Mouse (Mus musculus): ENCODE measurements around the gene Gbe1. TPM values are rescaled to one million over a fixed set of nuclear protein-coding genes. Genes with fewer than 3 reads are reported as not detected.

The Gbe1 gene
- polyA plus RNA-seq, 1 experiment: 5.9 TPM

- H3K27me3 ChIP-seq (ENCODE audit: control insufficient read depth, insufficient read depth, insufficient read length): no peaks in the 10 kb centered on the region
- no peak overlapping the region for H3K4me2 ChIP-seq (ENCODE audit: low read depth)
- TF ChIP-seq POLR2A (IDR thresholded peaks at IDR 0.05; ENCODE audit: insufficient read length, low read depth) (no peak), TCF3 (IDR thresholded peaks at IDR 0.05; ENCODE audit: insufficient read length, low read depth) (no peak), MYOG (IDR thresholded peaks at IDR 0.05; ENCODE audit: control insufficient read depth in 1 of 3, insufficient read depth in 1 of 3, insufficient read length in 2 of 3, low read depth in 2 of 3) (no peak), TCF12 (IDR thresholded peaks at IDR 0.05; ENCODE audit: insufficient read depth, poor library complexity, severe bottlenecking) (no peak), MYOD1 (IDR thresholded peaks at IDR 0.05; ENCODE audit: control insufficient read depth in 1 of 3, insufficient read length in 2 of 3, low read depth in 2 of 3) (no peak), POLR2AphosphoS2 (IDR thresholded peaks at IDR 0.05; ENCODE audit: insufficient read length, low read depth) (no peak), CEBPB (IDR thresholded peaks at IDR 0.05; ENCODE audit: insufficient read depth, poor library complexity, severe bottlenecking) (no peak), REST (IDR thresholded peaks at IDR 0.05; ENCODE audit: insufficient read depth, insufficient read length) (no peak), SRF (IDR thresholded peaks at IDR 0.05; ENCODE audit: control insufficient read depth, insufficient read length, low read depth) (no peak), USF1 (IDR thresholded peaks at IDR 0.05; ENCODE audit: low read depth) (no peak), E2F4 (IDR thresholded peaks at IDR 0.05; ENCODE audit: insufficient read depth) (no peak), MAX (IDR thresholded peaks at IDR 0.05; ENCODE audit: low read depth) (no peak)
- no peaks in the 10 kb centered on the region for H3K79me2 ChIP-seq (ENCODE audit: control insufficient read depth, insufficient read depth)
- H3K36me3 ChIP-seq (ENCODE audit: control insufficient read depth, insufficient read depth): no peaks in the 10 kb centered on the region
- H3ac ChIP-seq (ENCODE audit: control insufficient read depth, insufficient read length): no peak overlapping the region
- H3K4me3 ChIP-seq: no peak overlapping the region
Measured at GRCm38 (mm10) chr16:70524273-70524672, 210.5 kb downstream of the Gbe1 start.

- H3K36me3 ChIP-seq (ENCODE audit: control insufficient read depth, insufficient read depth): no peaks in the 10 kb centered on the region
- no peaks in the 10 kb centered on the region for H3K79me2 ChIP-seq (ENCODE audit: control insufficient read depth, insufficient read depth)
- H3ac ChIP-seq (ENCODE audit: control insufficient read depth, insufficient read length): no peak overlapping the region
- H3K4me2 ChIP-seq (ENCODE audit: low read depth): no peak overlapping the region
- no peak overlapping the region for H3K4me3 ChIP-seq
- no peaks in the 10 kb centered on the region for H3K27me3 ChIP-seq (ENCODE audit: control insufficient read depth, insufficient read depth, insufficient read length)
- no peak for TF ChIP-seq POLR2A (IDR thresholded peaks at IDR 0.05; ENCODE audit: insufficient read length, low read depth)
- TF ChIP-seq POLR2AphosphoS2 (IDR thresholded peaks at IDR 0.05; ENCODE audit: insufficient read length, low read depth): no peak
- no peak for TF ChIP-seq MAX (IDR thresholded peaks at IDR 0.05; ENCODE audit: low read depth)
- no peak for TF ChIP-seq TCF12 (IDR thresholded peaks at IDR 0.05; ENCODE audit: insufficient read depth, poor library complexity, severe bottlenecking)
- TF ChIP-seq MYOD1 (IDR thresholded peaks at IDR 0.05; ENCODE audit: control insufficient read depth in 1 of 3, insufficient read length in 2 of 3, low read depth in 2 of 3): no peak
- no peak for TF ChIP-seq E2F4 (IDR thresholded peaks at IDR 0.05; ENCODE audit: insufficient read depth)
- TF ChIP-seq MYOG (IDR thresholded peaks at IDR 0.05; ENCODE audit: control insufficient read depth in 1 of 3, insufficient read depth in 1 of 3, insufficient read length in 2 of 3, low read depth in 2 of 3): no peak
- TF ChIP-seq SRF (IDR thresholded peaks at IDR 0.05; ENCODE audit: control insufficient read depth, insufficient read length, low read depth): no peak
- TF ChIP-seq REST (IDR thresholded peaks at IDR 0.05; ENCODE audit: insufficient read depth, insufficient read length): no peak
- no peak for TF ChIP-seq USF1 (IDR thresholded peaks at IDR 0.05; ENCODE audit: low read depth)
- no peak for TF ChIP-seq TCF3 (IDR thresholded peaks at IDR 0.05; ENCODE audit: insufficient read length, low read depth)
- TF ChIP-seq CEBPB (IDR thresholded peaks at IDR 0.05; ENCODE audit: insufficient read depth, poor library complexity, severe bottlenecking): no peak
Measured at GRCm38 (mm10) chr16:70527224-70527623, 213.5 kb downstream of the Gbe1 start.

- Histone ChIP-seq H3K79me2 (ENCODE audit: control insufficient read depth, insufficient read depth) (no peaks in the 10 kb centered on the region), H3K36me3 (ENCODE audit: control insufficient read depth, insufficient read depth) (no peaks in the 10 kb centered on the region), H3K27me3 (ENCODE audit: control insufficient read depth, insufficient read depth, insufficient read length) (no peaks in the 10 kb centered on the region), H3K4me3 (no peak overlapping the region), H3K4me2 (ENCODE audit: low read depth) (no peak overlapping the region), H3ac (ENCODE audit: control insufficient read depth, insufficient read length) (no peak overlapping the region)
- no peak for TF ChIP-seq REST (IDR thresholded peaks at IDR 0.05; ENCODE audit: insufficient read depth, insufficient read length)
- no peak for TF ChIP-seq E2F4 (IDR thresholded peaks at IDR 0.05; ENCODE audit: insufficient read depth)
- no peak for TF ChIP-seq SRF (IDR thresholded peaks at IDR 0.05; ENCODE audit: control insufficient read depth, insufficient read length, low read depth)
- TF ChIP-seq MYOD1 (IDR thresholded peaks at IDR 0.05; ENCODE audit: control insufficient read depth in 1 of 3, insufficient read length in 2 of 3, low read depth in 2 of 3): no peak
- TF ChIP-seq TCF3 (IDR thresholded peaks at IDR 0.05; ENCODE audit: insufficient read length, low read depth): no peak
- TF ChIP-seq POLR2A (IDR thresholded peaks at IDR 0.05; ENCODE audit: insufficient read length, low read depth): no peak
- no peak for TF ChIP-seq MAX (IDR thresholded peaks at IDR 0.05; ENCODE audit: low read depth)
- TF ChIP-seq USF1 (IDR thresholded peaks at IDR 0.05; ENCODE audit: low read depth): no peak
- TF ChIP-seq TCF12 (IDR thresholded peaks at IDR 0.05; ENCODE audit: insufficient read depth, poor library complexity, severe bottlenecking): no peak
- no peak for TF ChIP-seq CEBPB (IDR thresholded peaks at IDR 0.05; ENCODE audit: insufficient read depth, poor library complexity, severe bottlenecking)
- TF ChIP-seq POLR2AphosphoS2 (IDR thresholded peaks at IDR 0.05; ENCODE audit: insufficient read length, low read depth): no peak
Measured at GRCm38 (mm10) chr16:70535224-70535623, 221.5 kb downstream of the Gbe1 start.

- Histone ChIP-seq H3K36me3 (ENCODE audit: control insufficient read depth, insufficient read depth) (no peaks in the 10 kb centered on the region), H3K27me3 (ENCODE audit: control insufficient read depth, insufficient read depth, insufficient read length) (no peaks in the 10 kb centered on the region), H3K79me2 (ENCODE audit: control insufficient read depth, insufficient read depth) (no peaks in the 10 kb centered on the region), H3ac (ENCODE audit: control insufficient read depth, insufficient read length) (no peak overlapping the region), H3K4me2 (ENCODE audit: low read depth) (no peak overlapping the region), H3K4me3 (no peak overlapping the region)
- no peak for TF ChIP-seq TCF3 (IDR thresholded peaks at IDR 0.05; ENCODE audit: insufficient read length, low read depth)
- TF ChIP-seq CEBPB (IDR thresholded peaks at IDR 0.05; ENCODE audit: insufficient read depth, poor library complexity, severe bottlenecking): no peak
- no peak for TF ChIP-seq MAX (IDR thresholded peaks at IDR 0.05; ENCODE audit: low read depth)
- TF ChIP-seq E2F4 (IDR thresholded peaks at IDR 0.05; ENCODE audit: insufficient read depth): no peak
- TF ChIP-seq MYOG (IDR thresholded peaks at IDR 0.05; ENCODE audit: control insufficient read depth in 1 of 3, insufficient read depth in 1 of 3, insufficient read length in 2 of 3, low read depth in 2 of 3): no peak
- TF ChIP-seq POLR2A (IDR thresholded peaks at IDR 0.05; ENCODE audit: insufficient read length, low read depth): no peak
- TF ChIP-seq REST (IDR thresholded peaks at IDR 0.05; ENCODE audit: insufficient read depth, insufficient read length): no peak
- TF ChIP-seq TCF12 (IDR thresholded peaks at IDR 0.05; ENCODE audit: insufficient read depth, poor library complexity, severe bottlenecking): no peak
- TF ChIP-seq SRF (IDR thresholded peaks at IDR 0.05; ENCODE audit: control insufficient read depth, insufficient read length, low read depth): no peak
- TF ChIP-seq USF1 (IDR thresholded peaks at IDR 0.05; ENCODE audit: low read depth): no peak
- no peak for TF ChIP-seq MYOD1 (IDR thresholded peaks at IDR 0.05; ENCODE audit: control insufficient read depth in 1 of 3, insufficient read length in 2 of 3, low read depth in 2 of 3)
- TF ChIP-seq POLR2AphosphoS2 (IDR thresholded peaks at IDR 0.05; ENCODE audit: insufficient read length, low read depth): no peak
Measured at GRCm38 (mm10) chr16:70550835-70551234, 237.1 kb downstream of the Gbe1 start.

Data from myocyte (in vitro differentiated cells).